Mouse (Mus musculus) CH12F3 (cell line): Measurements from ENCODE around the gene Tnr.

Experiments used
- in situ Hi-C: fragments of 300-500 bp; cut with MboI; formaldehyde crosslinking; loops from 2 replicates; pipeline ENCODE4 v1.14.3; 2020; ENCODE audit warnings: low sequenced_read_pairs

Tnr gene

DNA sequence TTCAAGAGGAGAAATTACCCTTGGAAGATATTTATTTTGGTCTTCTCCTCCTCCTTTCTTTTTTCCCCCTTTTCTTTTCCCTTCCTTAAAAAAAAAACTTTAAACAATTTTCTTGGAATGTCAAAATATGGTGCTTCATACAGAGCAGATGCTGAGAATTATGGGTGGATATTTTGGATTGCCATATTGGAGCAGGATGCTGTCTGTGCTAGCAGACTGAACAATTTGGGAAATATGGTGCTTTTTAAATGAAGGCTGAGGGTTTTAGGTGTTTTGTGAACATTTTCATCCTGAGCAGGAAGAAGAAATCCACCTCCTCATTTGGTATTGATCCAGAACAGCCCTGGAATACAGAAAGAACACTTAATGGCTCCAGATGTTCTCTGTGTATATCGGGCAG lies 41.6 kb downstream of the Tnr start:
- in situ Hi-C loops: no loop called here

GRCm38 (mm10) chr1:159566046-159566445 lies 42.5 kb downstream of the Tnr start:
- in situ Hi-C loops: no loop called here

- in situ Hi-C loops: no loop called here
Observed at GRCm38 (mm10) chr1:159567171-159567570, 43.6 kb downstream of the Tnr start.

GRCm38 (mm10) chr1:159570270-159570669 lies 46.7 kb downstream of the Tnr start:
- in situ Hi-C loops: no loop called here

DNA sequence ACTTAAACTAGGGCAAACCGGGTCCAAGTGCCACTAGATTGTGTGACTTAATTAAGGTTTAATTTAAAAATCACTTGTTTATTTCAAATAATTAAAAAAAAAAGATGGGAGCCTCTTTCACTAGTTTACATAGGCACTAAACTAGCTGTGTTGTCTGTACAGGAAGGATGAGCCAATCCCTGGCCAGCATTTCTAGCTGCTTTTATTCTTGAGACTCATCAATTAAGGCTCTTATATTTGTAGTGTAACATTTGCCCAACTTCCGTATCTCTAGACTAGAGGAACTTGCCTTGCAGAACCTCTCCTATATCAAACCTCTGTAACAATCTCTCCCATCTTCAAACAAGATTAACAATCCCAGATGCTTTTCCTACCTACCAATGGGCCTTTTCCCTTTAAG lies 47.3 kb downstream of the Tnr start:
- in situ Hi-C loops: no loop called here

GRCm38 (mm10) chr1:159571951-159572350 lies 48.4 kb downstream of the Tnr start:
- in situ Hi-C loops: no loop called here

DNA sequence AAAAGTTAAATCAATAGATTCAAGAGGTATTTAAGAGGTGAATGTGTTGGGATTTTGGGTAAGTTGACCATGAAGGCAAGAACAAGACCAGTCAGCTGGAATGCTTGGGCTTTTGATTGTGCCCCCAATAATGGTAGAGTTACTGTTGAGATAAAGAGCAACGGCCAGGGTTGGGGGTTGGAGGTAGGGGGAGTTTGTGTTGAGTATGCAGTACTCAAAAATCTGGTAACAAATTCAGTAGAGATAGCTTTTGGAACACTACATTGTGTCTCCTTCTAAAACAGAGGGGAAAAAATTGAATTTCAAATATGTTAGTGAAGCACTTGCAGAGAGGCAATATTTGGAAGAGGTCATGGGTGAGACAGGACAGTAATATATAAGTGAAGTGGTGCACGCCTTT lies 49.5 kb downstream of the Tnr start:
- in situ Hi-C loops: no loop called here

DNA sequence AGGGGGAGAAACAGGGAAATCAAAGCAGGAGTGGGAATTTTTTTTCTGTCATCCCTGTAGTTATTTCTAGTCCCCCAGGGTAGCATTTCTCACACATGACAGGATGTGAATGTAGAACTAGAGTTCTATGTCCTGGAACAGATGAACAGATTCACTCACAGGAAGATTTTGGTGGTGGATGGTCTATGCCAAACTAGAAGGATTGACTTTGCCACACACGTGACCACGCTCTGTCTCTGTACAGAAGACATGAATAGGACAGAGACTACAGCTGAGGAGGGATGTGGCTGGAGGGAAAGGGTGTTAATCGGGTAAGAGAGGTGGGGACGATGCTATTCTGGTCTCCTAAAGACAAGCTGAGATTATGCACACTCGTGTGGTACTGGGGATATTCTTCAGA lies 51.1 kb downstream of the Tnr start:
- in situ Hi-C loops: no loop called here

GRCm38 (mm10) chr1:159576246-159576645 lies 52.7 kb downstream of the Tnr start:
- in situ Hi-C loops: no loop called here

GRCm38 (mm10) chr1:159578391-159578790 lies 54.8 kb downstream of the Tnr start:
- in situ Hi-C loops: no loop called here

DNA sequence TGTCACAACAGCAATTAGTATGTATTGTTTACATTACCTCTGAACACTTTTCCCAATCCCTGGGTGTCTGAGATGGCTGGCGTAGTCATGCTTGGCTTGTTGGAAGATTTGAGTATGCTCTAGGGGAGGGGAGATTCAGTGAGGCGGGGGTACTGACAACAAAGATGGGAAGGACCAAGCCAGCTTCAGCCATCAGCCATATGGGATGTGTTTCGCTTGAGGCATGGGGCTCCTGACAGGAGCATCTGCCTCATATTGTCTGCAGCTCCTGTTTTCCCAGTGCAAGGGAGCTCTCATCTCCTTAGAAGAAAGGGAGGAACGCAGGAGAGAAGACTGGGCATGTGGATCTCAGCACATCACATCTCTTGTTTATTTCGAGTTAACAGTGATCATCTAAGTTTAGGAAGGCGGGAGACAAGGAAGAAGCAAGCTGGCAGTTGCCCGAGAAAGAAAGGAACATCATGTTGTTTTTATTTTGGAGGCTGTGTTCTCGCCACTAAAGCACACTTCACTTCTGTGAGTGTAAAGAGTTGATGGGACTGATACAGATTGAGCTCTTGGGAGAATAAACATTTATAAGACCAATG lies 56.9 kb downstream of the Tnr start:
- in situ Hi-C loops: no loop called here

DNA sequence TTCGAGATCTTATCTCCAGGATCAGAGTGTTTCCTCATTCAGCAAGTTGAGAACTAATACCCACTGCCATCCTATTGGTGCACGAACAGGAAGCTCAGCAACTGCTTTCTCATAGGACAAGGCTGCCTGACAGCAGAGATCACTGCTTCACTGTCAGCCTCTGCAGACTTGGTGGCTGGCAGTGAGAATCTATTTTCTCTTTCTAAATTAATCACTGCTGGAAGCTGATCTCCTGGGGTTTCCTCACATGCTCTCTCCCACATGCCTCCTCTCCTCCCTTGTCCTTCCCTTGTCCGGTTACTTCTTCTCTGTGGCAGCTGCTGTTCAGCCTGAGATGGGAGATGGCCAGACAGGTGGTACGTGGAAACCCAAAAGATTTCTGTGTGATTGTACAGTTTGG lies 60.3 kb downstream of the Tnr start:
- in situ Hi-C loops: no loop called here

DNA sequence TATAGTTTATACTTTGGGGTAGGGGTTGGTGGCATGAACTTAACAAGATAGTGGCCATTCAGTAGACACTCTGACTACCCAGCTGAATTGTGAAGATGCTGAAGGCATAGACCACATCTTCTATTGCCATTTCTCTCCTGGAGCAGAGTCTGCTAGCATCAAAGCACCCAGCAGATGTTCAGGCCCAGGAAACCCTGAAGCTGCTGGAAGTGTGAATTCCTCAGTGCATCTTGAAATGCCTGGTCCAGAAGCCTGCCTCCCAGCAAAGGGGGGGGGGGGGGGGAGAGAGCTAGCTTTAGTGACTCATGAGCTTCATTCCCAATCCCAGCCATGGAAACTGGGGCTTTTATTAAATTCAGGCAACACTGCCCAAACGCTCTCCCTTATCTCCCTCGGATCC lies 65.2 kb downstream of the Tnr start:
- in situ Hi-C loops: no loop called here

DNA sequence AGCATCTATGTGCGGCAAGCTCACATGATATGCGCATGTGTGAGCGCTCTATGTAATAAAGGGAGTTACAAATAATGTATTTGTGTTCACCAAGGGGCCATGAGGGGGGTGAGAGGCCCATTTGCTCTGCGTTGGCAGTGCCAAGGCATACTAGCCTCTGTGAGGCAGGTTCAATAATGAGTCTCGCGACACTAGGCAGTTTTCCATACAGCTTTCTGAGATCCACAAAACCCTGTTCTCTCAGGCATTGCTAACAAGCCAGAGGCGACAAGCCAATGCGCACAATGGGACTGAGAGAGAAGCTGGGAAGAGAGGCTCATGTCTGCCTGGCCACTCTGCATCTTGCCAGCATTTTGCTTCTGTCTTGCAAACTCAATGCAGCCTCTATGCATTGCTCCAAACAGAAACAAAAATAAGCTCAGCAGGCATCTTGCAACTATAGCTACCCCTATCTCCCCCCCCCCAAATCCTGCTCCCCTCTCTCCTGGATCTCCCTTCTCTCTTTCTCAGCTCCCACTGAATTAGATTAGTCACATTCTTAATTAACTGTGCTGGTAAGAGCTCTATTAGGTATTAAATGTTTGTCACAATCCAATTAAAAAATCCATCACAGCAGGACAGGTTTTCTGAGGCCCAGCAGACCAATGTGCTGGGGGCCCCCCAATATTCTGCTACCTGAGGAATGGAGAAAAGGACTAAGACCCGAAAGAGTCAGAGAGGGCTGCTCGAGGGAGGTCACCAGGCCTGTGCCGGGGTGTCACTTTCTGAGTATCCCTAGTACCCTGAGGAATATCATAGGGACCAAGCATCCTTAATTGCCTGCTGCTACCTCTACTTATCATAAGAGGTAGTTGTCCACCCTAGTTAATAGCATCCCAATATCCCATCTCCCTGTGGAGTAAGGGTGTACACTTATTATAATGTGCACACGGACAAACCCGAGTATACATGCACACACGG lies 70.8 kb downstream of the Tnr start:
- in situ Hi-C loops: no loop called here

DNA sequence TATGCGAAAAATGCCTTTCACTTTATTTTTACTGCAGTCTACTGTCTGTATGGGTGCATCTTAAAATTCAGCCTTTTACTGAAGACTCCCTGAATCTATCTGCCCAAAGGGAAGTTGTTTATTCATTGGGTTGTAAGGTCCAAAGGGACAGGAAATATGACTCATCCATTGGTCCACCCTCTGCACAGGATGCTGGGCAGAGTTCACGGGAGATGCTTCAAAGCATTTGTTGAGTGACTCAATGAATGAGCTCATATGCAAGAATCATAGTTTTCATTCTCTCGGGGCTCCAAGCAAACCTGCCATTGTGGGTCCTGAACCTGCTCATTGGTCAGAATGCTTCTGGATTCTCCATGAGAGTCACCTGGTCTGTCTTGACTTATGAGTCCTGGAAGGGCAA lies 72.2 kb downstream of the Tnr start:
- in situ Hi-C loops: no loop called here

DNA sequence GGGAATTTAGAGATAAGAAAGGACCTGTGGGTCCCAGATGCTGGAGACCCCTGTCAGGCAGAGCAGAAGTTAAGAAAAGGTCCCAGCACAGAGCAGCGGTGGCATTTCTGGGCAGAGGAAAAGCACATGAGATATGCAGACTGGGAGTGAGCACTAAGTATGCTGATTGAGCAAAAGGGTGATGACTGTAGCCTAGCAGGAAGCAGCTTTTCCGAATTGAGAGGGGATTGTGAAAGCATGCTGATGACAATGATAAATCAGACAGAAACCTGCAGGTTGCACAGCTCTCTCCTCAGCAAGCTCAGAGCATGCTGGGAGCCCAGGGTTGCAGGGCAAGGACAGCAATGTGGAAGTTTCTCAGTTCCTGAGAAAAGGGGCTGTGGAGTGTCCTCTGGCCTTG lies 73.1 kb downstream of the Tnr start:
- in situ Hi-C loops: no loop called here

- in situ Hi-C loops: no loop called here
Observed at GRCm38 (mm10) chr1:159613561-159613960, 90.0 kb downstream of the Tnr start.

- in situ Hi-C loops: no loop called here
Observed at GRCm38 (mm10) chr1:159614062-159614601, 90.6 kb downstream of the Tnr start.

GRCm38 (mm10) chr1:159614644-159615431 lies 91.3 kb downstream of the Tnr start:
- in situ Hi-C loops: no loop called here

- in situ Hi-C loops: no loop called here
Observed at GRCm38 (mm10) chr1:159615686-159616085, 92.1 kb downstream of the Tnr start.

- in situ Hi-C loops: no loop called here
Observed at GRCm38 (mm10) chr1:159619205-159619604, 95.6 kb downstream of the Tnr start.
